Mouse (Mus musculus) forebrain, embryonic 13.5 days (tissue): Measurements from ENCODE around the gene Tns1. TPM values are rescaled to one million over a fixed set of nuclear protein-coding genes. Genes with fewer than 3 reads are reported as not detected.

Source experiments
- ATAC-seq: fragments of 200-750 bp; cut with Nextera tagmentation; 2 replicates; pipeline ENCODE4 v1.8.0; 2017
- H3K27ac ChIP-seq: fragments of 300-500 bp; sonication (generic); 2 replicates; pipeline ENCODE4 v1.5.1; 2015; ENCODE audit warnings: inconsistent platforms, mild to moderate bottlenecking, moderate library complexity
- H3K27me3 ChIP-seq: fragments of 300-500 bp; sonication (generic); 2 replicates; pipeline ENCODE4 v1.6.1; 2015; ENCODE audit warnings: mild to moderate bottlenecking, inconsistent platforms
- H3K36me3 ChIP-seq: fragments of 300-500 bp; sonication (generic); 2 replicates; pipeline ENCODE4 v1.6.1; 2015; ENCODE audit warnings: mild to moderate bottlenecking, inconsistent platforms; ENCODE audit not compliant: poor library complexity, severe bottlenecking
- H3K4me1 ChIP-seq: fragments of 300-500 bp; sonication (generic); 2 replicates; pipeline ENCODE4 v1.6.1; 2015; ENCODE audit warnings: inconsistent platforms
- H3K4me2 ChIP-seq: fragments of 300-500 bp; sonication (generic); 2 replicates; pipeline ENCODE4 v1.6.1; 2015; ENCODE audit warnings: inconsistent platforms, mild to moderate bottlenecking, moderate library complexity
- H3K4me3 ChIP-seq: fragments of 300-500 bp; sonication (generic); 2 replicates; pipeline ENCODE4 v1.5.1; 2015; ENCODE audit warnings: mild to moderate bottlenecking, inconsistent platforms
- H3K9ac ChIP-seq: fragments of 300-500 bp; sonication (generic); 2 replicates; pipeline ENCODE4 v1.6.1; 2015; ENCODE audit warnings: mild to moderate bottlenecking, inconsistent platforms
- H3K9me3 ChIP-seq: fragments of 300-500 bp; sonication (generic); replicated peaks from 2 replicates; pipeline ENCODE4 v1.6.1; 2016; ENCODE audit warnings: inconsistent platforms
- WGBS: fragments of 180-500 bp; shearing (Covaris S2); methylation state at CpG from one replicate; pipeline ENCODE4 v1.1.7; 2015; 5-methylcytosine and 5-hydroxymethylcytosine counted together
- polyA plus RNA-seq: library from polyadenylated mRNA; unstranded; fragments of >200 nt; fragmentation: Nextera tagmentation; extraction: Ambion mirVana; gene quantifications from 2 replicates; pipeline ENCODE4 v1.2.1, GENCODE M21; 2015

Gene Tns1
- polyA plus RNA-seq, 1 experiment from 2014 or later: 10.4 TPM

GRCm38 (mm10) chr1:74149106-74149885 lies 25.0 kb upstream of the Tns1 start:
- WGBS: 88% methylated on average over 6 of the region's 6 CpGs
- Histone ChIP-seq H3K27ac (no peak overlapping the region), H3K27me3 (no peaks in the 10 kb centered on the region), H3K4me3 (no peak overlapping the region), H3K9ac (no peak overlapping the region), H3K4me1 (no peaks in the 10 kb centered on the region), H3K4me2 (no peak overlapping the region), H3K36me3 (no peaks in the 10 kb centered on the region), H3K9me3 (no peaks in the 10 kb centered on the region)
- ATAC-seq: no peak

GRCm38 (mm10) chr1:74141781-74142180 lies 17.5 kb upstream of the Tns1 start:
- Histone ChIP-seq H3K36me3 (no peaks in the 10 kb centered on the region), H3K4me1 (no peaks in the 10 kb centered on the region), H3K9me3 (no peaks in the 10 kb centered on the region), H3K9ac (no peak overlapping the region), H3K4me2 (no peak overlapping the region), H3K27ac (no peak overlapping the region), H3K4me3 (no peak overlapping the region), H3K27me3 (no peaks in the 10 kb centered on the region)
- WGBS: 89% methylated on average over 8 of the region's 8 CpGs
- ATAC-seq: no peak

DNA sequence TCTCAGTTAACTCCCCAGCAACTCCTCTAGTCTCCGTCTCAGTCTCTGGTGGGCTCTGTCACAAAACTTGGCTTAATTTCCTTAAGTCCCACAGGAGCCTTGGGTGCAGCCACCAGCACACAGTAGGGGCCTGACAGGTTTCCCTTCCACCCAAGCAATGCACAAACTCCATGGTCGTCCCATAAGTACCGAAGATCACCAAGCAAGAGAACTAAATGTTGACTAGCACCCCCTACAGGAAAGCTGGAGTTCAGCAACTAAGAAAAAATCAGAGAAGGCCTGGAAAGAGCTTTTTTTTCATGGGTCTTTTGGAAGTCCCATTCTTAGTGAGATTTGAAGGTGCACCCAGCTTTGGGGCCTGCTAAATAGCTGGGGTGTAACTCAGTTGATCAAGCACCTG lies 15.2 kb upstream of the Tns1 start:
- no peak for ATAC-seq
- 59% methylated on average over 3 of the region's 3 CpGs for WGBS
- H3K9me3 ChIP-seq: no peaks in the 10 kb centered on the region
- H3K27ac ChIP-seq: no peak overlapping the region
- no peak overlapping the region for H3K4me3 ChIP-seq
- H3K4me2 ChIP-seq: no peak overlapping the region
- H3K4me1 ChIP-seq: no peaks in the 10 kb centered on the region
- no peaks in the 10 kb centered on the region for H3K27me3 ChIP-seq
- no peak overlapping the region for H3K9ac ChIP-seq
- no peaks in the 10 kb centered on the region for H3K36me3 ChIP-seq

- no peak overlapping the region for H3K4me2 ChIP-seq
- H3K27ac ChIP-seq: no peak overlapping the region
- 88% methylated on average over 6 of the region's 6 CpGs for WGBS
- no peak overlapping the region for H3K4me3 ChIP-seq
- no peaks in the 10 kb centered on the region for H3K4me1 ChIP-seq
- no peaks in the 10 kb centered on the region for H3K27me3 ChIP-seq
- H3K36me3 ChIP-seq: no peaks in the 10 kb centered on the region
- H3K9me3 ChIP-seq: no peaks in the 10 kb centered on the region
- no peak for ATAC-seq
- H3K9ac ChIP-seq: no peak overlapping the region
These were observed 11.2 kb upstream of the Tns1 start for GRCm38 (mm10) chr1:74135326-74135950.

- H3K9ac ChIP-seq: no peak overlapping the region
- 83% methylated on average over 6 of the region's 6 CpGs for whole genome bisulfite sequencing
- H3K9me3 ChIP-seq: no peaks in the 10 kb centered on the region
- H3K4me2 ChIP-seq: no peak overlapping the region
- H3K4me3 ChIP-seq: no peak overlapping the region
- H3K27me3 ChIP-seq: no peaks in the 10 kb centered on the region
- ATAC-seq: no peak
- H3K4me1 ChIP-seq: no peaks in the 10 kb centered on the region
- no peak overlapping the region for H3K27ac ChIP-seq
- no peaks in the 10 kb centered on the region for H3K36me3 ChIP-seq
These were observed 9.7 kb upstream of the Tns1 start for GRCm38 (mm10) chr1:74133954-74134353.

DNA sequence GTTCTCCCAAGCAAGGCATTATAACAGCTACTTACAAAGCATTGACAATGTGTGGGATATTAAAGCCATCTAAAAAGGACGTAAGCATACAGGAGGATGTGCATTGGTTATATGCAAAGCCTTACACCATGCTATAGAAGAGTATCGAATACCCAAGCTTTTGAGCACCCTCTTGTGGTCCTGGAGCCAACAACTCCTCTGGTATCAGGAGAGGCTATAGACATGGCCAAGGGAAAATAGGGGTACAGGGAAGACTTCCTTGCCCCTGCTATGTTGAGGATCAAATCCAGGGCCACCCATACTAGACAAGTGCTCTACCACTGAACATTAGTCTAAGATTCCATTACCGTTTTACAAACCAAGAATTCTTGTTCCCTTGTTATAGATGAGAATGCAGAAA lies 7.8 kb upstream of the Tns1 start:
- WGBS: 74% methylated on average over 3 of the region's 3 CpGs
- no peak overlapping the region for H3K4me2 ChIP-seq
- H3K27me3 ChIP-seq: no peaks in the 10 kb centered on the region
- H3K36me3 ChIP-seq: no peaks in the 10 kb centered on the region
- H3K4me1 ChIP-seq: no peaks in the 10 kb centered on the region
- H3K9me3 ChIP-seq: no peaks in the 10 kb centered on the region
- H3K4me3 ChIP-seq: no peak overlapping the region
- no peak overlapping the region for H3K27ac ChIP-seq
- no peak overlapping the region for H3K9ac ChIP-seq
- ATAC-seq: no peak

DNA sequence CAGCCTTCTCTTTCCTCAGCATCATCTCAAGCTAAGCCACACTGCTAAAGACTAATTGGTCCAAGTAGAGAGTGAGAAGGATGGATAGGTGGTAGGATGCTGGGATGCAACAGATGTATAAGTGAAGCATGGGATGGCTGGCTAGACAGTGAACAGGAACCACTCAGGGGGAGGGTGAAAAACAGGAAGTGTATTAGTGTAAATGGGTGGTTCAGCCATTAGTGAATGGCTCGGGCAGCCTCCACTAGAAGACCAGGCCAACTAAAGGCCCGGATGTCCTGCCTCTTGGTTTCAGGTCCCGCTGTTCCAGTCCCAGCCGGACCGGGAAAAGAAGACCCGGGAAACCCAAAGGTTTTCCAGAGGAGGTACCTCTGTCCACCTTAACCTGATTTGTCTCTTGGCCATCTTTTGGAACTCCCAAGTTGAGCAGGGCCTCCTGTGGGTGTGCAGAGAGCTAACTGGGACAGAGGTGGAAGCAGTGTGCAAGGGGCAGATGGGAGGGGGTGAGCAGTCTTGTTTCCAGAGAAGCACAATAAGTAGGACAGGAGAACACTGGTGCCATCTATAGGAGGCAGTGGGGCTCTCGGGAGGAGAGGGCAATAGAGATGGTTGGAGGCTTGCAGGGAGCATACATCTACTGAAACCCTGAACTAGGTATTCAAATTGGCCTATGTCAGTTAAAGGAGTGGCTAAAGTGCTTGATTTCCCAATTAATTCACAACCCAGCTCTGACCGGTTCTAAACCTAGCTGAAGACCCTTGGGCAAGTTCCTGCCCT lies 6.8 kb upstream of the Tns1 start:
- Histone ChIP-seq H3K27ac (no peak overlapping the region), H3K9me3 (no peaks in the 10 kb centered on the region), H3K4me2 (no peak overlapping the region), H3K27me3 (peaks cover 2% of the 10 kb centered on the region; the same call in 1 of the 2 replicates), H3K36me3 (no peaks in the 10 kb centered on the region), H3K9ac (no peak overlapping the region), H3K4me1 (no peaks in the 10 kb centered on the region), H3K4me3 (no peak overlapping the region)
- WGBS: 88% methylated on average over 8 of the region's 8 CpGs
- no peak for ATAC-seq

DNA sequence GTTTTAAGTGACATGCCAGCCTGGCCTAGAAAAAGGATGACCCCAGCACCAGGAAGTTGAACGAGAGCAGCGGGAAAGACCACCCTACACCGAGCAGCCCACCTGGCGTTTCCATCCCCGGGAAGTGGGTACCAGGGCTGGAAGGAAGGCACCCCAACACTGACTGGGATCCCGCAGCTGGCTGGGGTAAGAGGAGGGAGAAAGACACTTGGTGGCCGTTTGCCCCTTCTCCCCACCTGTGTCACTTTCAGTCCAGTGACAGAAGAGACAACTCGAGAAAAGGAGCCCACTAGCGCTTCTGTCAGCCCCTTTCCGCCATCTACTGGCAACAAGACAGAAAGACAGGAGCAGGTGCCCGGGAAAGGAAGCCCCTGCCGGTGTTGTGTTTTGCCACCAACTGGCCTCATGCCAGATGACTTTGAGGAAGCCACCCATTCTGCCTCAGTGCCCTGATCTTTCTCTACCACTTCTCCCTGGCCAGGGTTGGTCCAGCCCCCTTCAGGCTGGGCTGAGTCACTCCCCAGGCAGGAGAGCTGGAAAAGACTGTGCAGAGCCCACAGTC lies 823 bp upstream of the Tns1 start, which contains the start of gene Rufy4:
TSS of gene Rufy4 (plus strand) at position 551 of the 562 bp plus-strand sequence.
- H3K9me3 ChIP-seq: no peaks in the 10 kb centered on the region
- 1% methylated on average over 12 of the region's 12 CpGs for WGBS
- peak within 1 kb of the TSS; percentile 92 for H3K4me2 ChIP-seq
- no peaks in the 10 kb centered on the region for H3K36me3 ChIP-seq
- ATAC-seq: peak; percentile 56
- no peak within 1 kb of the TSS for H3K27ac ChIP-seq
- peaks cover 23% of the 10 kb centered on the region for H3K27me3 ChIP-seq
- peaks cover 36% of the 10 kb centered on the region for H3K4me1 ChIP-seq
- peak within 1 kb of the TSS; percentile 72 for H3K9ac ChIP-seq
- H3K4me3 ChIP-seq: peak within 1 kb of the TSS; percentile 54

- H3K4me3 ChIP-seq: no peak overlapping the region
These were observed 1.0 kb downstream of the Tns1 start for GRCm38 (mm10) chr1:74123215-74123614.

GRCm38 (mm10) chr1:74121821-74122576 lies 2.2 kb downstream of the Tns1 start:
- Histone ChIP-seq H3K4me2 (no peak overlapping the region), H3K4me1 (peaks cover 48% of the 10 kb centered on the region), H3K36me3 (no peaks in the 10 kb centered on the region), H3K9ac (no peak overlapping the region), H3K9me3 (no peaks in the 10 kb centered on the region), H3K4me3 (no peak overlapping the region), H3K27ac (peak overlapping the region; percentile 21; the same call in 1 of the 2 replicates), H3K27me3 (peaks cover 23% of the 10 kb centered on the region)
- 46% methylated on average over 9 of the region's 9 CpGs for WGBS
- ATAC-seq: peak; percentile 44

More at GRCm38 (mm10) chr1:74123215-74123614, 1.0 kb downstream of the Tns1 start:
- H3K27me3 ChIP-seq: peaks cover 23% of the 10 kb centered on the region
- no peak overlapping the region for H3K9ac ChIP-seq
- no peak for ATAC-seq
- peak overlapping the region; percentile 92 for H3K4me2 ChIP-seq
- H3K4me1 ChIP-seq: peaks cover 48% of the 10 kb centered on the region
- no peak overlapping the region for H3K27ac ChIP-seq
- no peaks in the 10 kb centered on the region for H3K9me3 ChIP-seq
- no peaks in the 10 kb centered on the region for H3K36me3 ChIP-seq
- 62% methylated on average over 8 of the region's 8 CpGs for WGBS

- Histone ChIP-seq H3K4me1 (peaks cover 48% of the 10 kb centered on the region), H3K9me3 (no peaks in the 10 kb centered on the region), H3K4me2 (no peak overlapping the region), H3K27ac (no peak overlapping the region), H3K36me3 (no peaks in the 10 kb centered on the region), H3K27me3 (peaks cover 21% of the 10 kb centered on the region), H3K4me3 (no peak overlapping the region), H3K9ac (no peak overlapping the region)
- ATAC-seq: no peak
- WGBS: 86% methylated on average over 7 of the region's 7 CpGs
These were observed 3.1 kb downstream of the Tns1 start for GRCm38 (mm10) chr1:74121138-74121537.
